Mouse (Mus musculus): ENCODE results near the gene Sec1.

Sec1 gene

GRCm38 (mm10) chr7:45642503-45643255 is 51.5 kb downstream of the Sec1 start:
- in situ Hi-C loops (cut with MboI, MseI), result loop anchor here in 1 of 2 experiments (25.0 kb wide), 1 partner anchor 995 kb away; the partner anchor contains the start of gene Sergef

- in situ Hi-C loops (cut with MboI, MseI), result loop anchor here in 1 of 2 experiments (25.0 kb wide), 1 partner anchor 995 kb away; the partner anchor contains the start of gene Sergef
These were observed 52.1 kb downstream of the Sec1 start for GRCm38 (mm10) chr7:45642083-45642482.

- in situ Hi-C loops (cut with MboI, MseI), result loop anchor here in 1 of 2 experiments (25.0 kb wide), 1 partner anchor 996 kb away; the partner anchor contains the start of gene Sergef
These were observed 52.7 kb downstream of the Sec1 start for GRCm38 (mm10) chr7:45641391-45642040.

- in situ Hi-C loops (cut with MboI, MseI), result loop anchor here in 1 of 2 experiments (25.0 kb wide), 1 partner anchor 997 kb away; the partner anchor contains the start of gene Sergef
These were observed 53.8 kb downstream of the Sec1 start for GRCm38 (mm10) chr7:45640191-45640957.

GRCm38 (mm10) chr7:45639561-45640027 is 54.6 kb downstream of the Sec1 start, which contains the start of gene Mamstr:
Gene Mamstr (plus strand): TSS chr7:45639977.
- in situ Hi-C loops (cut with MboI, MseI), result loop anchor here in 1 of 2 experiments (25.0 kb wide), 1 partner anchor 998 kb away; the partner anchor contains the start of gene Sergef

GRCm38 (mm10) chr7:45638623-45639401 is 55.4 kb downstream of the Sec1 start:
- in situ Hi-C loops (cut with MboI, MseI), result loop anchor here in 1 of 2 experiments (25.0 kb wide), 1 partner anchor 998 kb away; the partner anchor contains the start of gene Sergef

GRCm38 (mm10) chr7:45637710-45638109 is 56.5 kb downstream of the Sec1 start:
- in situ Hi-C loops (cut with MboI, MseI), result loop anchor here in 1 of 2 experiments (25.0 kb wide), 1 partner anchor 1000 kb away; the partner anchor contains the start of gene Sergef

GRCm38 (mm10) chr7:45635711-45636688 is 58.2 kb downstream of the Sec1 start:
- in situ Hi-C loops (cut with MboI, MseI), result loop anchor here in 1 of 2 experiments (25.0 kb wide), 1 partner anchor 1001 kb away; the partner anchor contains the start of gene Sergef

GRCm38 (mm10) chr7:45634946-45635681 is 59.1 kb downstream of the Sec1 start:
- in situ Hi-C loops (cut with MboI, MseI), result loop anchor here in 1 of 2 experiments (25.0 kb wide), 1 partner anchor 1002 kb away; the partner anchor contains the start of gene Sergef

- in situ Hi-C loops (cut with MboI, MseI), result loop anchor here in 1 of 2 experiments (25.0 kb wide), 1 partner anchor 1005 kb away; the partner anchor contains the start of gene Sergef
These were observed 61.7 kb downstream of the Sec1 start for GRCm38 (mm10) chr7:45632499-45632898.

GRCm38 (mm10) chr7:45630064-45630907 is 63.9 kb downstream of the Sec1 start:
- in situ Hi-C loops (cut with MboI, MseI), result loop anchor here in 1 of 2 experiments (25.0 kb wide), 1 partner anchor 1007 kb away; the partner anchor contains the start of gene Sergef

GRCm38 (mm10) chr7:45628364-45629294 is 65.6 kb downstream of the Sec1 start:
- in situ Hi-C loops (cut with MboI, MseI), result loop anchor here in 1 of 2 experiments (25.0 kb wide), 1 partner anchor 1009 kb away; the partner anchor contains the start of gene Sergef

Data from T-helper 17 cell (primary cell).